Mouse (Mus musculus): Measurements from ENCODE around the gene Tmem52. TPM values are rescaled to one million over a fixed set of nuclear protein-coding genes. Genes with fewer than 3 reads are reported as not detected.

Tmem52 gene
- polyA plus RNA-seq, 1 experiment from 2014 or later, result 16.2 TPM

DNA sequence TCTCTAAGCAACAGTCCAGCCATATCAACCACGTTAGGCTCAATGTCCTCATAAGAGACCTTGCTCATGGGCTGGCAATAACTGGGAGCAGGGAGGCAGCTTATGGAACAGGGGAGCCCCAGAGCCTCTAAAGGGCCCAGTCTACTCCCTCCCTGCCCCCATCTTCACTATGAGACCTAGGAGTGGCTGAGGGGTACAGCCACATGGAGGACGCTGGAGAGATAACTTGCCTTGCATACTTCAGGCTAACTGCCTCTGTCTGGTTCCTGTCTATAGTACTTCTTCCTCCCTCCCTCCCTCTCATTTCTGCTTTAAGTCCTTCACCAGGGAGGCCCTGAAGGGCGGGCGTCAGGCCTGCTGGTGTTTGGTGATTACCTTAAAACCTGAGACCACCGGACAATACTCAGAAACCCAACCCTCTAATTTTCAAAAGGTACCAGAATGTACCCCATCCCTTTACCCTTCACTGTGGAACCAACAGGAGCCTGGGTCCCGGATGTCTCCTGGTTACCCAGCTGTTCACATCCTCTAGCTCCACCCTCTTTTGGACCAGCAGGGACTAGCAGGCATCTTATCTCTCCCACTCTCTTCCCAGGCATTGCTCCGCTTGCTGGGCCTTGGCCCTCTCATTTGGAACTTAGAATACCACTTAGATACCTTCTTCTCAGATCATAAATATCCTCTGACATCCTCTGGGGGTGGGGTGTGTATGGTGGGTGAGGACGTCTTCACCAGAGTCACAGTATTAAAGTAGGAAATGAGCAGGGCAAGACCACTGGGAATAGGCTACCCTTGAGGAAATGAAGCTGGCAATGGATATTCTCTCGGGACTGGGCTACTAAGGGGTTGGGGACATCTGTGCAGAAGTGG is 20.4 kb downstream of the Tmem52 start:
- TF ChIP-seq CTCF (IDR thresholded peaks at IDR 0.05; ENCODE audit: low read depth), result no peak
- Histone ChIP-seq H3K27ac (ENCODE audit: low read depth, low read length) (peak overlapping the region; percentile 96), H3K9ac (ENCODE audit: low read depth, low read length) (no peak overlapping the region), H3K4me3 (ENCODE audit: low read depth, low read length) (no peak overlapping the region), H3K4me1 (replicated peaks; ENCODE audit: control insufficient read depth, insufficient read depth, low read length) (peaks cover 29% of the 10 kb centered on the region), H3K36me3 (ENCODE audit: control insufficient read depth, insufficient read depth) (no peaks in the 10 kb centered on the region), H3K27me3 (replicated peaks; ENCODE audit: control insufficient read depth, insufficient read depth, low read length) (no peaks in the 10 kb centered on the region), H3K4me2 (replicated peaks; ENCODE audit: low read depth) (no peak overlapping the region), H3K9me3 (ENCODE audit: control insufficient read depth) (no peaks in the 10 kb centered on the region)
- ATAC-seq, result no peak
- 63% methylated on average over 9 of the region's 9 CpGs for WGBS

- Histone ChIP-seq H3K4me3 (ENCODE audit: low read depth, low read length) (peak overlapping the region; percentile 97), H3K27ac (ENCODE audit: low read depth, low read length) (peak overlapping the region; percentile 96), H3K4me1 (replicated peaks; ENCODE audit: control insufficient read depth, insufficient read depth, low read length) (peaks cover 28% of the 10 kb centered on the region), H3K4me2 (replicated peaks; ENCODE audit: low read depth) (peak overlapping the region; percentile 84), H3K27me3 (replicated peaks; ENCODE audit: control insufficient read depth, insufficient read depth, low read length) (no peaks in the 10 kb centered on the region), H3K36me3 (ENCODE audit: control insufficient read depth, insufficient read depth) (no peaks in the 10 kb centered on the region), H3K9ac (ENCODE audit: low read depth, low read length) (peak overlapping the region; percentile 100), H3K9me3 (ENCODE audit: control insufficient read depth) (no peaks in the 10 kb centered on the region)
- no peak for TF ChIP-seq CTCF (IDR thresholded peaks at IDR 0.05; ENCODE audit: low read depth)
- WGBS, result 10% methylated on average over 5 of the region's 5 CpGs
- no peak for ATAC-seq
These were observed 21.5 kb downstream of the Tmem52 start for GRCm38 (mm10) chr4:155490456-155490855.

DNA sequence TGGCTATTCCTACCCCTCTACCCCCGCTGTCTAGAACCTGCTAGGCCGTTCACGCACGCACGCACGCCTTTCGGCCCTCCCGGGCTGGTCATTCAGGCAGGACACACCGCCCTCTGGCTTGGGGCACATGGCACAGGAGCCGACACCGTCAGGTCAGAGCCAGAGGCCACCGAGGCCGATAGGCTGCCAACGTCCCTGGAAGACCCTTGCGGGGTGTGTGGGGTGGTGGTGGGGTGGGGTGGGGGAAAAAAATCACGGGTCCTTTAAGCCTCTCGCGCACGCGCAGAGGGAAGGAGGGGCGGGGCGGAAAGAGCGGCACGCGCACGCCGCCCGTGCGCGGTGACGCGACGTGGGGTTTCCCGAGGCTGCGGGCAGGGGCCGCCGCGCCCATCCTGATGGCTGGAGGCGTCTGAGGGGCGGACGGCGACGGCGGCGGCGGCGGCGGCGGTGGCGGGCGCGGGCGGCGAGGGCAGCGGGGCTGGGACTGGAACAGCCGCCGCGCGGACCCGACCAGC is 22.1 kb downstream of the Tmem52 start, which contains the start of gene Gnb1:
Gnb1 (plus strand) TSS at position 372 of the 515 bp plus-strand sequence.
- Histone ChIP-seq H3K27ac (ENCODE audit: low read depth, low read length) (peak within 1 kb of the TSS; percentile 96), H3K9ac (ENCODE audit: low read depth, low read length) (peak within 1 kb of the TSS; percentile 100), H3K4me3 (ENCODE audit: low read depth, low read length) (peak within 1 kb of the TSS; percentile 97), H3K27me3 (replicated peaks; ENCODE audit: control insufficient read depth, insufficient read depth, low read length) (no peaks in the 10 kb centered on the region), H3K36me3 (ENCODE audit: control insufficient read depth, insufficient read depth) (no peaks in the 10 kb centered on the region), H3K4me1 (replicated peaks; ENCODE audit: control insufficient read depth, insufficient read depth, low read length) (peaks cover 25% of the 10 kb centered on the region), H3K9me3 (ENCODE audit: control insufficient read depth) (no peaks in the 10 kb centered on the region), H3K4me2 (replicated peaks; ENCODE audit: low read depth) (peak within 1 kb of the TSS; percentile 84)
- peak; percentile 55 for ATAC-seq
- WGBS, result under 1% methylated on average over 58 of the region's 60 CpGs
- TF ChIP-seq CTCF (IDR thresholded peaks at IDR 0.05; ENCODE audit: low read depth), result peak; percentile 51

DNA sequence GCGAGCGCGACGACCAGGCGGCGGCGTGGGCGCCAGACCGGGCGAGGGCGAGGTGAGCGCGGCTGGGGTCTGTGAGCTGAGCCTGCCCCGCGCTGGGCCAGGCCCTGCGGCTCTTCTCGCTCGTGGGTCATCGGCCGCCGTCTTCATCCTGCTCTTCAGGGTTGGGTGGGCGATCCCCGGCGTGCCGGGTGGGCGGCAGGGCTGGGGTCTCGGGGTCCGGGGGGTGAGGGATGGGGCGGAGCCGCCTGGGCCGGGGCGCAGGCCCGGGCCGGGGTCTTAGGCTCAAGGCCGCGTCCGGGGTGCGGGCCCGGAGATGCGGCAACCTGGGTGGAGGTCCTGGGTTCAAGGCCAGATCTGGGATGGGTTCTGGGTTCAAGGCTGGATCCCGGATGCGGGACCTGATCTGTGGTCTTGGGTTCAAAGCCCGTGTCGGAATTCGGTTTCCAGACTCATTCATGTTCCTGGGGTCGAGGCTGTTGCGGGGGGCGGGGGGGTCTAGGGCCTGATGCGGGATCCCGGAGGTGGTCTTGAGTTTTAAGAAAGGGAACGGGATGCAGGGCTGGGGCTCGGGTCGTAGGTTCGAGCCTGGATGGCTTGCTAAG is 22.7 kb downstream of the Tmem52 start:
- Histone ChIP-seq H3K4me2 (replicated peaks; ENCODE audit: low read depth) (peak overlapping the region; percentile 84), H3K27ac (ENCODE audit: low read depth, low read length) (peak overlapping the region; percentile 96), H3K27me3 (replicated peaks; ENCODE audit: control insufficient read depth, insufficient read depth, low read length) (no peaks in the 10 kb centered on the region), H3K4me1 (replicated peaks; ENCODE audit: control insufficient read depth, insufficient read depth, low read length) (peaks cover 25% of the 10 kb centered on the region), H3K9ac (ENCODE audit: low read depth, low read length) (peak overlapping the region; percentile 100), H3K9me3 (ENCODE audit: control insufficient read depth) (no peaks in the 10 kb centered on the region), H3K4me3 (ENCODE audit: low read depth, low read length) (peak overlapping the region; percentile 97), H3K36me3 (ENCODE audit: control insufficient read depth, insufficient read depth) (no peaks in the 10 kb centered on the region)
- WGBS, result under 1% methylated on average over 47 of the region's 54 CpGs
- ATAC-seq, result no peak
- no peak for TF ChIP-seq CTCF (IDR thresholded peaks at IDR 0.05; ENCODE audit: low read depth)

DNA sequence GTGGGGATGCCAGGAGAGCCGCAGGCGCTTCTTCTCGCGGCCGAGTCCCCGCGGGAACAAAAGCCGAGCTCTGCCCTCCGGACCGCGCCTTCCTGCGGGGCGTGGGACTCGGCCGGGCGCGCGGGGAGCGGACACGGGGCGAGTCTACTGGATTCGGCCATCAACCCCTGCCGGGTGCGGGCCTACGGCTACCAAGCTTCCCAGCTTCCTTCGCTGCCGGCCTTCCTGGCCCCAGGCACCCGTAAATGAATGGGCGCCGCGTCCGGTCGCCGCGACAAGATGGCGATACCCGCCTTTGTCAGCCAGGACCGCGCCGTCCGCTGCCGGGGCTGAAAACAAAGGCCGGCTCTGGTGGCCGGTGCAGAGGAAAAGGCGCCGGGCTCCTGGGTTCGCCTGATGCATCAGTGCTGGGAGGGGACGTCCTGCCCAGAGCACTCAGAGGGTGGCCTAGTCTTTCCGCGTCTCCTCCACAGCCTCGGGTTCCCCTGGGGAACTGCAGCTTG is 23.3 kb downstream of the Tmem52 start:
- under 1% methylated on average over 46 of the region's 51 CpGs for WGBS
- peak overlapping the region; percentile 96 for H3K27ac ChIP-seq (ENCODE audit: low read depth, low read length)
- peaks cover 22% of the 10 kb centered on the region for H3K4me1 ChIP-seq (replicated peaks; ENCODE audit: control insufficient read depth, insufficient read depth, low read length)
- H3K4me3 ChIP-seq (ENCODE audit: low read depth, low read length), result peak overlapping the region; percentile 97
- H3K9me3 ChIP-seq (ENCODE audit: control insufficient read depth), result no peaks in the 10 kb centered on the region
- no peaks in the 10 kb centered on the region for H3K36me3 ChIP-seq (ENCODE audit: control insufficient read depth, insufficient read depth)
- ATAC-seq, result no peak
- H3K4me2 ChIP-seq (replicated peaks; ENCODE audit: low read depth), result peak overlapping the region; percentile 84
- TF ChIP-seq CTCF (IDR thresholded peaks at IDR 0.05; ENCODE audit: low read depth), result no peak
- H3K9ac ChIP-seq (ENCODE audit: low read depth, low read length), result peak overlapping the region; percentile 100
- H3K27me3 ChIP-seq (replicated peaks; ENCODE audit: control insufficient read depth, insufficient read depth, low read length), result no peaks in the 10 kb centered on the region

DNA sequence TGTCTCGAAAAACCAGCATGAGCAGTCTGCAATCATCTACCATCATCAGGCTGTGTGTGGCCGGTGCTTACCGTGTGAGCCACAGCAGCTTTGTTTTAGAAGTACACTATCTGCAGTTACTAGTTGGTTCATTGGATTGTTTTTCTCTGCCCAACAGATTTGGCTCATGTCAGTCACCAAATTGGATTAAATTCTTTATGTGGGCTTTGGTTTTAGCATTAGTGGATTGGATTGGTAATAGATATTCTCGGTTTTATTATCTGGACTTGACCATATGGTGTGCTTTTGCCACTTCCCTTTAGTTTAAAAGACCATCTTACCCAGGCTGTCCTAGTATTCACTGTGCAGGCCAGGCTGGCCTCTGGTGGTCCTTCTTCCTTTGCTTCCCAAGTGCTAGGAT is 26.0 kb downstream of the Tmem52 start:
- peaks cover 5% of the 10 kb centered on the region; the same call in 1 of the 2 replicates for H3K4me1 ChIP-seq (replicated peaks; ENCODE audit: control insufficient read depth, insufficient read depth, low read length)
- WGBS, result 41% methylated on average over 4 of the region's 4 CpGs
- H3K4me3 ChIP-seq (ENCODE audit: low read depth, low read length), result peak overlapping the region; percentile 2; the same call in 1 of the 2 replicates
- ATAC-seq, result no peak
- H3K27me3 ChIP-seq (replicated peaks; ENCODE audit: control insufficient read depth, insufficient read depth, low read length), result no peaks in the 10 kb centered on the region
- no peak overlapping the region for H3K9ac ChIP-seq (ENCODE audit: low read depth, low read length)
- H3K27ac ChIP-seq (ENCODE audit: low read depth, low read length), result no peak overlapping the region
- H3K4me2 ChIP-seq (replicated peaks; ENCODE audit: low read depth), result peak overlapping the region; percentile 84
- no peaks in the 10 kb centered on the region for H3K36me3 ChIP-seq (ENCODE audit: control insufficient read depth, insufficient read depth)
- TF ChIP-seq CTCF (IDR thresholded peaks at IDR 0.05; ENCODE audit: low read depth), result no peak
- H3K9me3 ChIP-seq (ENCODE audit: control insufficient read depth), result no peaks in the 10 kb centered on the region

Data from intestine, postnatal 0 days (tissue).